Mouse (Mus musculus) gonadal fat pad, adult 2 months (tissue): Measurements from ENCODE around the gene 9930111J21Rik1. TPM values are rescaled to one million over a fixed set of nuclear protein-coding genes. Genes with fewer than 3 reads are reported as not detected.
"Not testable (repeated sequence)": the region's sequence is repeated elsewhere in the genome, so short reads cannot be mapped to it uniquely, and the experiment has no call there.

Experiments
- DNase-seq: peaks from one replicate; pipeline ENCODE4 v3.0.0-alpha.2; 2012; ENCODE audit warnings: low read depth
- polyA plus RNA-seq: library from polyadenylated mRNA; depleted of rRNA; stranded (reverse); fragments of >200 nt; gene quantifications from 2 replicates; pipeline ENCODE4 v1.2.3, GENCODE M21; 2012; rRNA removed

9930111J21Rik1 gene
- polyA plus RNA-seq, result 1.8 and 4.0 TPM in 2 replicates

DNA sequence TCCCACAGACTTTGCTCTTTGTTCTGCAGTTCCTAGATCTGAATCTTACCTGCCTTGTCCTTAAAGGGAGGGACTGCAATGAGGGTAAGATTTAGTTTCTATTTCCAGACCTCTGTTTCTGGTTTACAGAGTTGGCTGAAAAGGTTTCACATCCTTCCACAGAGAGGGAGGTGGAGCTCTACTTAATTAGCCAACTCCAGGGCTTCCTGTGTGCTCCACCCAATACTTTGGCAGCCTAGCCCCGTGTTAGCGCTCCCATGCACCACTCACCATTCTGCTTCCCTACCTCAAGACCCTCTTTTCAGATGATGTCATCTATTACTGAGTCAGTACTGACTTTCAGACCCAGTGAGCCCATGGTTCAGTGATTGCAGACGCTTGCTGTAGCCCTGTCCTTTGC is at the start of gene 9930111J21Rik1:
Gene 9930111J21Rik1 (minus strand): TSS at position 148 of the 400 bp plus-strand sequence.
- not testable (repeated sequence) for DNase-seq

DNA sequence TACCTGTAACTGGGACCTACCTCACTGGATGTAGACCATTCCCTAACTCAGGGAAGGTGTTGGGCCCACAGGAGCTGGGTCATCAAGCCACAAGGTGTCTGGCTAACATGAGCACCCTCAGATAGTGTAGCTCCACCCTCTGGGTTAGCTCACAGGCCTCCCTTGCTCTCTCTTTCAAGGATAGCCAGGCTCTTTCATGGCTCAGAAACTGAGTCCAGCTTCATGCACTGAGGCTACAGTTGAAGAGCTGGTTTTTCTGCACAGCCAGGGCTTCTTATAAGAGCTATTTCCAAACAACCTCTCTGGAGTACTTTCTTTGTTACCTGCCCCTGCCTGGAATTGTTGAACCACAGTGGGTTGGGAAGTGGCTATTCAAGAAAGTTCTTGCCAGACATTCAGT is 32.9 kb upstream of the 9930111J21Rik1 start:
- not testable (repeated sequence) for DNase-seq

DNA sequence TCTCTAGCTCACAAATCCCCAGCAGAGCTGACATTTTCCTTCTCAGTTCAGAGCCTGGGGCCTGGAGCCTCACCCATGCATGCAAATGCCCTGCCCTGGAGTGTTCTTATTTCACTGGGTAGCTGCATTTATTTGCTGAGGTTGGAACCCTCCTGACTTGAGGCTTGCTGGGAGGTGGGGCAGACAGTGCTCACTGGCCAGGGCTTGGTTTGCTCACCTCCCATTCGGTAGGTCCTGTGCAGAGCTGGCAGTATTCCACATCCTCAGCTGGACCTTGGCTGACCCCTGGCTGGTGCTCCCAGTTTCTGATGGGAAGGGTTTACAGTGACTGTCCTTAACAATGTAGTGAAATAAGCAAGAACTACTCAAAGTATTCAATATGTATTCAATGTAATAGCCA is 27.6 kb upstream of the 9930111J21Rik1 start:
- DNase-seq, result not testable (repeated sequence)

- not testable (repeated sequence) for DNase-seq
These were observed 27.1 kb upstream of the 9930111J21Rik1 start for GRCm38 (mm10) chr11:49006317-49006716.

GRCm38 (mm10) chr11:49000411-49000810 is 21.2 kb upstream of the 9930111J21Rik1 start:
- DNase-seq, result not testable (repeated sequence)

- DNase-seq, result not testable (repeated sequence)
These were observed 14.8 kb upstream of the 9930111J21Rik1 start, which contains the start of gene Tgtp1 for GRCm38 (mm10) chr11:48994018-48994417. TSS of gene Tgtp1 (minus strand) at chr11:48994172.

- DNase-seq, result not testable (repeated sequence)
These were observed 14.1 kb upstream of the 9930111J21Rik1 start for GRCm38 (mm10) chr11:48993296-48993695.

DNA sequence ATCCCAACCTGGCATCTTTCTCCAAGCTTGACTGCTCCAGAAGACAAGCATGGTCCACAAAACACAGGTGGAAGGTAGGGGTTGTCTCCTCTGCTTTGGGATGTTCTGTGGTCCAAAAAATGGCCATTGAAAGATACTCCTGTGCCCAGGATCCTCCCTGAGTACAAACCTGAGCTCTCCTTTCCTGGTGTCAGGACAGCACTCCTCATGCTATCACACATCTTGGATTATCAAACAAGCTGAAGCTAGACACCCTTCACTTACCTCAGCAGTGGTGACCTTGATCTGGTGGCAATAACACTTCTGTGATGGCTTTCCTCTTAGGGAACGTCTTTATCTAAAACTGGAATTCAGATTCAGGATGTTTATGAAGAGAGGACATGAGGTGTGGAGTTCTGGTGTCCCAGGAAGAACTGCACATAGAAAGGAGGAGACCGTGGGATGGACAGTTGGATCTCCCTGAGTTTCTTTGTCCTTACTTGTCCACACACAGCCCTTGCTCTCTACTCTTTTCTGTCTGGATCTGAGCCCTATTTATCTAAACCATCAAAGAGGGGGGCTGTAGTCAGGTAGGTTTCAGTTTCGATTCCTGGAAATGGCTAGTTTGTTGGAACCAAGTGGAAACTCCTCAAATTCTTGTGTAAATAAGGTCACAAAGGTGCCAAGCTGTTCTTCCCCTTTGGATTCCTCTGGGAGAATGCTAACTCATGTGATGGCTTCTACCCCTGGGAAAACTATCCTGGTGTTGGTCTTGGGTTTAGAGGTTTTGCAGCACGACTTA is 12.7 kb upstream of the 9930111J21Rik1 start, which contains the start of gene Gm12185:
Gene Gm12185 (minus strand): TSS at position 487 of the 781 bp plus-strand sequence.
- not testable (repeated sequence) for DNase-seq

DNA sequence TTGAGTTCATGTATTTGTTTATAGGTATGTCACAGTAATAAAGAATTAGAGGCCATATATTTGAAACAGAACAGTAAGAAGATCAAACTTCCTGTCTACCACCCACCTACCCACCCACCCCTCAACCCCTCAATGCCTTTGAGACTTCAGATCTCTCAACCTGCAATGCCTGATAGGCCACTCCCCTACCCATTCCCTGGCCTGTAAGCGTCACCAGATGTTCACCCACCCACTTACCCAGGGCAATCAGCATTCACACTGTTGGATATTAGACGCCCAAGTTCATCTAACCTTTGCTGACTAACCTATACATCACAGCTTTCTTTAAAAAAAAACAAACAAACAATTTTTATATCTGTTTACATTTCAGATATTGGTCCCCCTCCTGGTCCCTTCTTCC is 10.8 kb upstream of the 9930111J21Rik1 start:
- not testable (repeated sequence) for DNase-seq

- DNase-seq, result not testable (repeated sequence)
These were observed 9.0 kb upstream of the 9930111J21Rik1 start for GRCm38 (mm10) chr11:48988219-48988618.

- DNase-seq, result not testable (repeated sequence)
These were observed 3.6 kb upstream of the 9930111J21Rik1 start for GRCm38 (mm10) chr11:48982848-48983247.

- not testable (repeated sequence) for DNase-seq
These were observed 854 bp upstream of the 9930111J21Rik1 start for GRCm38 (mm10) chr11:48980052-48980451.

- DNase-seq, result not testable (repeated sequence)
These were observed 808 bp downstream of the 9930111J21Rik1 start, which contains the start of gene Olfr56 for GRCm38 (mm10) chr11:48978240-48978939. TSS of gene Olfr56 (plus strand) at chr11:48978889.

- not testable (repeated sequence) for DNase-seq
These were observed 4.5 kb downstream of the 9930111J21Rik1 start for GRCm38 (mm10) chr11:48974686-48975085.

DNA sequence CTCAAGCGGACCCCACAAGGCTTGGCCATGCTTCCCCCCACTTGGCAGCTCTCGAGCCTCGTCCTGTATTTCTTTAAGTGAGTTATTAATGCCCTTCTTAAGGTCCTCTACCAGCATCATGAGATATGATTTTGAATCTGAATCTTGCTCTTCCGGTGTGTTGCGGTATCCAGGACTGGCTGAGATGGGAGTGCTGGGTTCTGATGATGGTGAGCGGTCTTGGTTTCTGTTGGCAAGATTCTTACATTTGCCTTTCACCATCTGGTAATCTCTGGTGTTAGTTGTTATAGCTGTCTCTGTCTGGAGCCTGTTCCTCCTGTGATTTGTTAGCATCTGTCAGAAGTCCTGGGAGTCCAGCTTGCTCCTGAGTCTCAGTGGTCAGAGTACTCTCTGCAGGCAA is 33.1 kb downstream of the 9930111J21Rik1 start, which contains the start of gene Psme2b:
Gene Psme2b (minus strand): TSS at position 101 of the 400 bp plus-strand sequence.
- DNase-seq, result not testable (repeated sequence)

GRCm38 (mm10) chr11:48939286-48939685 is 39.9 kb downstream of the 9930111J21Rik1 start:
- not testable (repeated sequence) for DNase-seq

GRCm38 (mm10) chr11:48935291-48935690 is 43.9 kb downstream of the 9930111J21Rik1 start:
- DNase-seq, result not testable (repeated sequence)

DNA sequence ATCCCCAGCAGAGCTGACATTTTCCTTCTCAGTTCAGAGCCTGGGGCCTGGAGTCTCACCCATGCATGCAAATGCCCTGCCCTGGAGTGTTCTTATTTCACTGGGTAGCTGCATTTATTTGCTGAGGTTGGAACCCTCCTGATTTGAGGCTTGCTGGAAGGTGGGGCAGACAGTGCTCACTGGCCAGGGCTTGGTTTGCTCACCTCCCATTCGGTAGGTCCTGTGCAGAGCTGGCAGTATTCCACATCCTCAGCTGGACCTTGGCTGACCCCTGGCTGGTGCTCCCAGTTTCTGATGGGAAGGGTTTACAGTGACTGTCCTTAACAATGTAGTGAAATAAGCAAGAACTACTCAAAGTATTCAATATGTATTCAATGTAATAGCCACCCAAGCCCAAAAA is 45.3 kb downstream of the 9930111J21Rik1 start:
- DNase-seq, result not testable (repeated sequence)

- DNase-seq, result not testable (repeated sequence)
These were observed 45.8 kb downstream of the 9930111J21Rik1 start for GRCm38 (mm10) chr11:48933422-48933821.

DNA sequence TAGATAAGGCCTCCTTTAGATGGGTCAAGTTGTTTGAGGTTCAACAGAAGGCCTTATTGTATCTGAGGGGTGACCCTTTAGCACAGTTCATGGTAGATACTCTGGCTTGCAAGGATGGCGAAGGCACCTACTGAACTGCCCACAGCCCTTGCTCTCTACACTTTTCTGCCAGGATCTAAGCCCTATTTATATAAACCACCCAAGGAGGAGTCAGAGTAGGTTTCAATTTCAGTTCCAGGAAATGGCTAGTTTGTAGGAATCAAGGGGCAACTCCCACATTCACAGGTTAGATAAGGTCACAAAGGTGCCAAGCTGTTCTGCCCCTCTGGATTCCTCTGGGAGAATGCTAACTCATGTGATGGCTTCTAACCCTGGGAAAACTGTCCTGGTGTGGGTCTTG is 51.1 kb downstream of the 9930111J21Rik1 start:
- not testable (repeated sequence) for DNase-seq

DNA sequence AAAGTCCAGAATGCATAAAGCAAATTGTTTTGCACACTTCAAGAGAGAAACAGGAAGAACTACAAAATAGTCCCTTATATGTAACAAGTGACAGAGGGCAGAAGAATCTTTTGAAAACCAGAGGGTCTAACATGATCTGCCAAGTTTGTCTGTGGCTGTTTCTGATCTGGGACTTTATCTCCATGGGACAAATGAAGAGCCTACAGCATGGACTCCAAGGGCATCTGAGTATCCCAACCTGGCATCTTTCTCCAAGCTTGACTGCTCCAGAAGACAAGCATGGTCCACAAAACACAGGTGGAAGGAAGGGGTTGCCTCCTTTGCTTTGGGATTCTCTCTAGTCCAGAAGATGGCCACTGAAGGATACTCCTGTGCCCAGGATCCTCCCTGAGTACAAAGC is 52.8 kb downstream of the 9930111J21Rik1 start:
- DNase-seq, result not testable (repeated sequence)

DNA sequence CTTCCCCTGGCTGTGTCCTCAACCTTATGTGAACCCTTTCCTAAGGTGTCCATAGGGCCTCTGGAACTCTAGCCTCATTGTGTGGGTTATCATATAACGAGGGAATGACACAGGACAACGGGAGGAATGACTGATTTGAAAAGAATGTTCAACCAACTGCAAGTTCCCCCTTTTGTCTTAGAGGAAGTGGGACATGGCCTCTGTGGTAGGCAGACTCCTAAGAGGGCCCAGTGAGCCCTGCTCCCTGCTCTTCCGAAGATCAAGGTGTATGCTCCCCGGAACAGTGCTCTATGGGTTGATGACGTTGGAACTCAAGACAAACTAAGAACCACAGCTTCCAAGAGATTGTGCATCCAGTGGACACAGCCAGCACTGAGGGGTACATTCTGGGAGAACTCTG is 55.4 kb downstream of the 9930111J21Rik1 start:
- not testable (repeated sequence) for DNase-seq
